Mouse (Mus musculus): ENCODE measurements around the gene Eml3.

DNA sequence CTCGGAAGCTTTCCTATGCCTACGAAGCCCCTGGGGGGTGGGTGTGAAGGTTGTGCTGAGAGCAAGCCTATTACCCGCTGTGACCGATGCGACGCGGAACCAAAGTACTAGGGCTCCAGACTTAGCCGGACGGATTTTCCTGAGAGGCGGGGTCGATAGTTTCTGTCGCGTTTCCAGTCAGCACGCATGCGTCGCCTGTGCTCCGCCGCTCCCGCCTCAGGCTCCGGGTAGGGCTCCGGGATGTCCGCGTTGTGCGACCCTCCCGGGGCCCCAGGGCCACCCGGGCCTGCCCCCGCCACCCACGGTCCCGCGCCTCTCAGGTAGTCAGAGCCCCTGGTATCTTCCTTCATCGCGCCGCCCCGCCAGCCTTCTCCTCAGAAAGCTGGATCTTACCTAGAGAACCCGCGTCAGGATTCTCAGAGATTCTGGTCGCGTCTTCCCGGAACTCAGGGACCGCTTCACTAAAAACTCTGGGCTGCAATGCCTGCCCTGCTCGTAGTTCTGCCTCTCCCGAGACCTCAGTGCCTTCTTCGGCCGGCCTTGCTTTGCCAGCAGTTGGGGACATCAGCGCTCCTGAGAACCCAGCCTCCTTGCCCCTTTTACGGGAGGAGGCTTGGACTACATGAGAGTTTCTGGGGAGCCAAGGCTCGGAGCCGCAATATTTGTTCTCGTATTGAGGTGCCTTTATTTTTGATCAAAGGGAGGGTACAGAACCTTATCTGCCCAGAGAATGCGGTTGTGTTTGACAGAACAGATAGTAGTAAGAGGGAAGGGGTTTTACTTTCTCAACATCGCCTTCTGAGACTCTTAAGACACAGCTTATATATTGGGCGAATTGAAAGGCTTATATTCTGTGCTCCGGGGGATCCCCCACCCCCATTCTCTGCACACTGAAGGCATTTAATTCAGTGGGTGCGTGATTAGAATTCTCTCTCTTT, 36.3 kb upstream of the Eml3 start, which contains the start of gene Ints5:
- TF ChIP-seq CTCF (IDR thresholded peaks at IDR 0.05; ENCODE audit: borderline replicate concordance, insufficient read depth, low read length): no peak
- peak; percentile 89 for TF ChIP-seq POLR2A (IDR thresholded peaks at IDR 0.05; ENCODE audit: low read depth, low read length)

Data from embryonic fibroblast, embryonic 13.5 days (primary cell).